ENCODE assay signal across 7 mouse cellular contexts in the genomic region with DNA sequence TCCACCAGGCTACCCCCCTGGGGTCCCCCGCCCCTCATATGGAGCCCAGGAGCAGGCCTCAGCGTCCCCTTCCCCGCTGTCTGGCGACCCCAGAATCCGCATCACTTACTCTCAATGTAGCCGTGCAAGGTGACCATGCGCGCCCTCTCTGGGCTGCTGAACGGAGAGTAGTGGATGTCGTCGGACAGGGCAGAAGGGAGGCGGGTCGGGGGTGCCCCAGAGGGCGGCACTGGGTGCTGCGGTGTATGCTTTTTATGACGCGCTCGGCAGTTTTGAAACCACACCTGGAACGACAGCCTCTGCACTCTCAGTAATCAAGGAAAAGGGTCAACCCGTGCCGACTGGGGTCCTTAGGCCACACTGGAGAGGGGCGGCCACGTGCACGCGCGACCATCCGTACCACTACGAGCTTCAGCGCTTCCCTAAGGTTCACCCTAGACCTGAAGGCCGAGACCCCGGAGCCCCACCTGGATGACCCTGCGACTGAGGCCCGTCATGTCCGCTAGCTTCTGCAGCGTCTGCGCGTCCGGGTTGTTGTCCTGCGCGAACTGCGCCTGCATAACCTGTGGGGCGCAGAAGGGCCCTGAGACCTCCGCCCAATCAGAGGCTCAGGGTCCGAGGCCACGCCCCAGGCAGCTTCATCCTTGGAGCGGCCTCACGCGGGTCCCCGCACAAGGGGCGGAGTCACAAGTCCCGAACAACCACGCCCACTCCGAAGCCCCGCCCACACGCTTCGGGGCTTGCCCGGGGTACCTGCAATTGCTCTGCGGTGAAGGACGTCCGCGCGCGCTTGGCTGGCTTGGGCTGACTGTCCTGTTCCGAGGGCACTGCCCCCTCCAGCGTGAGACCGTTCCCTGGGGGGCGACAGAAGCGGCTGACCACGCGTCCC. TPM values are rescaled to one million over a fixed set of nuclear protein-coding genes. Genes with fewer than 3 reads are reported as not detected.
A peak's percentile ranks its signal among the peaks of the same experiment; 100 is the strongest.
DNase-seq lines count a peak whose midpoint lies in the region; ATAC-seq and TF ChIP-seq lines count a peak whose summit lies in the region.

No protein-coding gene starts in this region.

- H3K79me2 ChIP-seq in liver, adult 2 months (ENCODE audit: control insufficient read depth, insufficient read depth, low read length): no peaks in the 10 kb centered on the region; the same call in 1 of the 2 replicates

- H3K36me3 ChIP-seq in ES-E14 (ENCODE audit: control insufficient read depth, insufficient read depth, low read length, poor library complexity, severe bottlenecking): no peaks in the 10 kb centered on the region
- H3K36me3 ChIP-seq in forebrain, embryonic 10.5 days (replicated peaks): no peaks in the 10 kb centered on the region
- no peaks in the 10 kb centered on the region for H3K36me3 ChIP-seq in hindbrain, embryonic 14.5 days (replicated peaks; ENCODE audit: control insufficient read depth, insufficient read depth)
- H3K36me3 ChIP-seq in liver, adult 2 months (ENCODE audit: control insufficient read depth, insufficient read depth, low read length): no peaks in the 10 kb centered on the region
- H3K36me3 ChIP-seq in midbrain, embryonic 16.5 days (ENCODE audit: control insufficient read depth, insufficient read depth, low read length): no peaks in the 10 kb centered on the region

- H3K27me3 ChIP-seq in forebrain, embryonic 10.5 days (ENCODE audit: poor library complexity, severe bottlenecking): peaks cover 100% of the 10 kb centered on the region
- H3K27me3 ChIP-seq in hindbrain, embryonic 14.5 days (ENCODE audit: control insufficient read depth, insufficient read depth, low read length): peaks cover 92% of the 10 kb centered on the region
- peaks cover 3% of the 10 kb centered on the region; the same call in 1 of the 2 replicates for H3K27me3 ChIP-seq in liver, adult 2 months (ENCODE audit: control insufficient read depth, insufficient read depth, low read length)
- H3K27me3 ChIP-seq in midbrain, embryonic 16.5 days (ENCODE audit: control insufficient read depth, insufficient read depth, low read depth, low read length): peaks cover 83% of the 10 kb centered on the region

- in situ Hi-C loops in ES-E14 (cut with MboI; ENCODE audit: low sequenced_read_pairs in 2 of 2, unreplicated experiment in 2 of 2): no loop called here

- DNase-seq in ES-E14 (ENCODE audit: low read depth, low spot score): peak; percentile 95
- peak; percentile 45 to 48 for DNase-seq in adrenal gland, adult 18-20 months (ENCODE audit: low spot score in 2 of 2)
- peak; percentile 88 for DNase-seq in forebrain, embryonic 10.5 days (ENCODE audit: extremely low spot score, low spot score)
- no peak for DNase-seq in hindbrain, embryonic 14.5 days (ENCODE audit: low spot score)
- DNase-seq in liver, adult 2 months (ENCODE audit: extremely low read depth, low read depth, low spot score): peak; percentile 75
- DNase-seq in testis, postnatal 10 days (ENCODE audit: low spot score): peak; percentile 85

- TF ChIP-seq CTCF in liver, adult 2 months (IDR thresholded peaks at IDR 0.05; ENCODE audit: low read depth, low read length): no peak

- peak; percentile 75 for ATAC-seq in hindbrain, embryonic 14.5 days (ENCODE audit: low FRiP score)
- ATAC-seq in midbrain, embryonic 16.5 days: peak; percentile 63

- peak overlapping the region; percentile 56 for H3K9ac ChIP-seq in ES-E14 (ENCODE audit: insufficient read depth, low read depth, low read length, poor library complexity, severe bottlenecking)
- H3K9ac ChIP-seq in hindbrain, embryonic 14.5 days: no peak overlapping the region
- peak overlapping the region; percentile 80 for H3K9ac ChIP-seq in liver, adult 2 months (ENCODE audit: low read depth, low read length)
- H3K9ac ChIP-seq in midbrain, embryonic 16.5 days (ENCODE audit: low read depth, low read length): peak overlapping the region; percentile 50; the same call in 1 of the 2 replicates

- peak overlapping the region; percentile 70 to 83 for H3K4me3 ChIP-seq in ES-E14 (ENCODE audit: insufficient read depth in 1 of 2, low read depth in 1 of 2, low read length in 2 of 2, poor library complexity in 1 of 2, severe bottlenecking in 1 of 2)
- H3K4me3 ChIP-seq in forebrain, embryonic 10.5 days: peak overlapping the region; percentile 57
- H3K4me3 ChIP-seq in hindbrain, embryonic 14.5 days (replicated peaks; ENCODE audit: low read length): peak overlapping the region; percentile 32
- peak overlapping the region; percentile 81 for H3K4me3 ChIP-seq in liver, adult 2 months (ENCODE audit: insufficient read depth, low read depth, low read length)
- peak overlapping the region; percentile 41 for H3K4me3 ChIP-seq in midbrain, embryonic 16.5 days (ENCODE audit: low read depth, low read length)

- H3K4me1 ChIP-seq in ES-E14 (ENCODE audit: control insufficient read depth in 2 of 2, insufficient read depth in 2 of 2, low read length in 2 of 2, poor library complexity in 1 of 2): peaks cover 0 to 3% of the 10 kb centered on the region in 2 experiments; a peak in 1 of 4 replicates
- peaks cover 24% of the 10 kb centered on the region for H3K4me1 ChIP-seq in forebrain, embryonic 10.5 days
- peaks cover 14% of the 10 kb centered on the region for H3K4me1 ChIP-seq in hindbrain, embryonic 14.5 days (replicated peaks; ENCODE audit: control insufficient read depth, insufficient read depth, low read length)
- peaks cover 6% of the 10 kb centered on the region for H3K4me1 ChIP-seq in liver, adult 2 months (ENCODE audit: control insufficient read depth, insufficient read depth, low read length)
- H3K4me1 ChIP-seq in midbrain, embryonic 16.5 days (ENCODE audit: control insufficient read depth, insufficient read depth, low read length): peaks cover 19% of the 10 kb centered on the region

- peak overlapping the region; percentile 57 for H3K4me2 ChIP-seq in hindbrain, embryonic 14.5 days (replicated peaks)
- H3K4me2 ChIP-seq in midbrain, embryonic 16.5 days (ENCODE audit: low read length): peak overlapping the region; percentile 80

- TF ChIP-seq POLR2A in liver, adult 2 months (IDR thresholded peaks at IDR 0.05; ENCODE audit: extremely low read depth, insufficient read depth, low read length): no peak; the same call in 1 of the 2 replicates

- no peaks in the 10 kb centered on the region for H3K9me3 ChIP-seq in ES-E14 (ENCODE audit: control insufficient read depth, insufficient read depth, low read depth, low read length)
- no peaks in the 10 kb centered on the region for H3K9me3 ChIP-seq in forebrain, embryonic 10.5 days
- no peaks in the 10 kb centered on the region for H3K9me3 ChIP-seq in hindbrain, embryonic 14.5 days (ENCODE audit: control insufficient read depth, low read length)
- no peaks in the 10 kb centered on the region for H3K9me3 ChIP-seq in midbrain, embryonic 16.5 days (replicated peaks; ENCODE audit: control insufficient read depth, low read length, poor library complexity, severe bottlenecking)

- H3K27ac ChIP-seq in ES-E14 (ENCODE audit: insufficient read depth, low read depth, low read length, poor library complexity, severe bottlenecking): no peak overlapping the region
- H3K27ac ChIP-seq in forebrain, embryonic 10.5 days: no peak overlapping the region
- no peak overlapping the region for H3K27ac ChIP-seq in hindbrain, embryonic 14.5 days
- peak overlapping the region; percentile 72 for H3K27ac ChIP-seq in liver, adult 2 months (replicated peaks; ENCODE audit: insufficient read depth, low read depth, low read length)
- no peak overlapping the region for H3K27ac ChIP-seq in midbrain, embryonic 16.5 days (ENCODE audit: low read length)

- WGBS in forebrain, embryonic 10.5 days: under 1% methylated on average over 69 of the region's 70 CpGs
- 4% methylated on average over 70 of the region's 70 CpGs for WGBS in hindbrain, embryonic 14.5 days
- WGBS in liver, adult 2 months: 14% methylated on average over 70 of the region's 70 CpGs
- WGBS in midbrain, embryonic 16.5 days: under 1% methylated on average over 70 of the region's 70 CpGs

RNA-seq across cellular contexts. Expression of a gene that starts 14.1 kb away (rescaled TPM):
- total RNA-seq in ES-E14 (2012; rRNA removed): 1.8 and 2.5 TPM in 2 replicates
- 1 to 10 TPM in 1 of 2 experiments, under 1 TPM in 1; 0.76 to 1.5 TPM for total RNA-seq in adrenal gland, adult 18-20 months (2021)
- polyA plus RNA-seq in forebrain, embryonic 10.5 days (2016; fragmentation: Nextera tagmentation; extraction: Ambion mirVana): 2.2 and 2.8 TPM in 2 replicates
- 0.90 and 1.2 TPM in 2 replicates for polyA plus RNA-seq in hindbrain, embryonic 14.5 days (2014; fragmentation: Nextera tagmentation; extraction: Ambion mirVana)
- total RNA-seq in liver, adult 2 months (2014; rRNA removed): 0.37 and 0.67 TPM in 2 replicates
- polyA plus RNA-seq in liver, adult 2 months (2012; rRNA removed): 1.7 and 3.0 TPM in 2 replicates
- 4.1 and 5.8 TPM in 2 replicates for polyA plus RNA-seq in midbrain, embryonic 16.5 days (2015; fragmentation: Nextera tagmentation; extraction: Ambion mirVana)

RNA-seq across cellular contexts. Expression of a gene that starts 41.8 kb away (rescaled TPM):
- not detected in 2 replicates for total RNA-seq in ES-E14 (2012; rRNA removed)
- under 1 TPM; 0.46 to 0.61 TPM for total RNA-seq in adrenal gland, adult 18-20 months (2021)
- 0.56 TPM in 1 of 2 replicates, not detected in the other for polyA plus RNA-seq in forebrain, embryonic 10.5 days (2016; fragmentation: Nextera tagmentation; extraction: Ambion mirVana)
- polyA plus RNA-seq in hindbrain, embryonic 14.5 days (2014; fragmentation: Nextera tagmentation; extraction: Ambion mirVana): 3.1 and 4.2 TPM in 2 replicates
- total RNA-seq in liver, adult 2 months (2014; rRNA removed): not detected in 2 replicates
- not detected in 2 replicates for polyA plus RNA-seq in liver, adult 2 months (2012; rRNA removed)
- polyA plus RNA-seq in midbrain, embryonic 16.5 days (2015; fragmentation: Nextera tagmentation; extraction: Ambion mirVana): 2.9 and 3.5 TPM in 2 replicates

RNA-seq across cellular contexts. Expression of a gene that starts 41.9 kb away (rescaled TPM):
- 80.0 and 89.0 TPM in 2 replicates for total RNA-seq in ES-E14 (2012; rRNA removed)
- 100 to 1,000 TPM; 208 to 312 TPM for total RNA-seq in adrenal gland, adult 18-20 months (2021)
- polyA plus RNA-seq in forebrain, embryonic 10.5 days (2016; fragmentation: Nextera tagmentation; extraction: Ambion mirVana): 189 and 195 TPM in 2 replicates
- polyA plus RNA-seq in hindbrain, embryonic 14.5 days (2014; fragmentation: Nextera tagmentation; extraction: Ambion mirVana): 324 and 335 TPM in 2 replicates
- 87.0 and 90.9 TPM in 2 replicates for total RNA-seq in liver, adult 2 months (2014; rRNA removed)
- 86.2 and 96.3 TPM in 2 replicates for polyA plus RNA-seq in liver, adult 2 months (2012; rRNA removed)
- 293 and 307 TPM in 2 replicates for polyA plus RNA-seq in midbrain, embryonic 16.5 days (2015; fragmentation: Nextera tagmentation; extraction: Ambion mirVana)

RNA-seq across cellular contexts. Expression of a gene that starts 45.1 kb away (rescaled TPM):
- 8.4 and 9.1 TPM in 2 replicates for total RNA-seq in ES-E14 (2012; rRNA removed)
- 10 to 100 TPM; 26.0 to 30.6 TPM for total RNA-seq in adrenal gland, adult 18-20 months (2021)
- 24.2 and 28.7 TPM in 2 replicates for polyA plus RNA-seq in forebrain, embryonic 10.5 days (2016; fragmentation: Nextera tagmentation; extraction: Ambion mirVana)
- polyA plus RNA-seq in hindbrain, embryonic 14.5 days (2014; fragmentation: Nextera tagmentation; extraction: Ambion mirVana): 30.8 and 33.3 TPM in 2 replicates
- total RNA-seq in liver, adult 2 months (2014; rRNA removed): 20.0 and 28.7 TPM in 2 replicates
- 28.0 and 31.4 TPM in 2 replicates for polyA plus RNA-seq in liver, adult 2 months (2012; rRNA removed)
- polyA plus RNA-seq in midbrain, embryonic 16.5 days (2015; fragmentation: Nextera tagmentation; extraction: Ambion mirVana): 24.7 and 27.3 TPM in 2 replicates

RNA-seq across cellular contexts. Expression of a gene that starts 45.5 kb away (rescaled TPM):
- 16.5 and 22.1 TPM in 2 replicates for total RNA-seq in ES-E14 (2012; rRNA removed)
- 10 to 100 TPM; 26.7 to 29.8 TPM for total RNA-seq in adrenal gland, adult 18-20 months (2021)
- polyA plus RNA-seq in forebrain, embryonic 10.5 days (2016; fragmentation: Nextera tagmentation; extraction: Ambion mirVana): 71.8 and 72.1 TPM in 2 replicates
- 130 and 137 TPM in 2 replicates for polyA plus RNA-seq in hindbrain, embryonic 14.5 days (2014; fragmentation: Nextera tagmentation; extraction: Ambion mirVana)
- total RNA-seq in liver, adult 2 months (2014; rRNA removed): 13.3 and 14.2 TPM in 2 replicates
- polyA plus RNA-seq in liver, adult 2 months (2012; rRNA removed): 4.8 and 5.6 TPM in 2 replicates
- 131 and 142 TPM in 2 replicates for polyA plus RNA-seq in midbrain, embryonic 16.5 days (2015; fragmentation: Nextera tagmentation; extraction: Ambion mirVana)
